Mouse (Mus musculus): ENCODE measurements at regions not wholly inside any gene's neighbourhood (a gene's known extent, or its start where the extent isn't known, plus 50 kb on each side); places are given as distances from the start of the nearest gene placed in this dataset.

DNA sequence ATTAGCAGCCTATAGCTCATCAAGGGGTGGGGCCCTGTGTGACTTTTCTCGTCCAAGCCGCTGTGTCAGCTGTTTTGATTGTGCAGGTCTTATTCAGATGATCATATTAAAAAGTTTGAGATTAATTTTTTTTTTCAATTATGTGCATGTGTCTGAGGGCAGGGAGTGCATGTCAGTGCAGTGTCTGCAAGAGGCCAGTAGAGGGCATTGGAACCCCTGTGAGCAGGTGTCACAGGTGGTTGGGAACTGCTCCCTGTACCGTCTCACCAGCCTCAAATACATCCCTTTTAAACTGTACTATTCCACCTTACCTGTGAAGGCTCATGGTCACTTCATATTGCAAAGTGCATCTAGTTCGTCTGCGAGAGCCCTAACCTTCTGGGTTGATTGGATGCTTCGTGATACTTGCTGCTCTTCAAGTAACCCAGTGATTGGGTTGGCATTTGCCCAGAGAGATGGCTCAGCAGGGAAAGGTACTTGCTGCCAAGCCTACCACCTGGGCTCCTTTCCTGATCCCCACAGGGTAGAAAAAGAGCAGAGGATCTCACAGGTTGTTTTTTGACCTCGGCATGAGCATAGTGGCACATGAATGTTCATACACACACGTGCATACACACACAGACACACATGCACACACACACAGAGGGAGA is 178.3 kb upstream of the Fam19a5 start:
- in situ Hi-C loops (cut with MboI, MseI), result no loop called here

- in situ Hi-C loops (cut with MboI, MseI), result no loop called here
Observed at GRCm38 (mm10) chr15:87367381-87367780, 176.7 kb upstream of the Fam19a5 start.

- in situ Hi-C loops (cut with MboI, MseI), result no loop called here
Observed at GRCm38 (mm10) chr15:87369381-87369780, 174.7 kb upstream of the Fam19a5 start.

GRCm38 (mm10) chr15:87369836-87370235 is 174.3 kb upstream of the Fam19a5 start:
- in situ Hi-C loops (cut with MboI, MseI), result no loop called here

GRCm38 (mm10) chr15:87370761-87371160 is 173.3 kb upstream of the Fam19a5 start:
- in situ Hi-C loops (cut with MboI, MseI), result no loop called here

- in situ Hi-C loops (cut with MboI, MseI), result no loop called here
Observed at GRCm38 (mm10) chr15:87374670-87375069, 169.4 kb upstream of the Fam19a5 start.

DNA sequence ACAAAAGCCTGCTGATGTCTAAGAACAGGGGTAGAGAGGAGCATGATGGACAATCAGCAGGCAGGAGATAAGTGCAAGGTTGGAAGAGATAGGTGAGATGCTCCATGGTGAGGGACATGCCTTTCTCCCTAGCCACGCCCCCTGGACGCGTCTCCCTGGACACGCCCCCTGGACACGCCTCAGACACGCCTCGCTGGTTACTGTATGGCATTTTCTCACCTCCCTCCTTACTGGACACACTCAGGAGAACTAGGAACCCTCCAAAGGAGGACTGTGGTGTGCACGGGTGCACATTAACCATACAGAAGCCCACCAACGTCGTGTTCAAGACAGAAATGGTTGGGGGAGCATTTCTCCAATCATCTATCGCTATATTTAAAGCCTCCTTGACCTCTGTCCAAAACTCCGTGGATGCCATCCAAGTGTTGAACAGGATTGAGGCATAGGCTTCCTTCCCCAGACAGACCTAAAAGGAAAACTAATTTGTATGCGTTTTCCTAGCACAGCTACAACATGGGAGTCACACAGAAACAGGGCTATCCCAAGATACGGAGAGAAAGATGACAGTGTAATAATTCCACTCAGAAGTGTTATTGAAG is 168.4 kb upstream of the Fam19a5 start:
- in situ Hi-C loops (cut with MboI, MseI), result no loop called here

- in situ Hi-C loops (cut with MboI, MseI), result no loop called here
Observed at GRCm38 (mm10) chr15:87383551-87384265, 160.4 kb upstream of the Fam19a5 start.

- in situ Hi-C loops (cut with MboI, MseI), result no loop called here
Observed at GRCm38 (mm10) chr15:87384279-87385066, 159.6 kb upstream of the Fam19a5 start.

DNA sequence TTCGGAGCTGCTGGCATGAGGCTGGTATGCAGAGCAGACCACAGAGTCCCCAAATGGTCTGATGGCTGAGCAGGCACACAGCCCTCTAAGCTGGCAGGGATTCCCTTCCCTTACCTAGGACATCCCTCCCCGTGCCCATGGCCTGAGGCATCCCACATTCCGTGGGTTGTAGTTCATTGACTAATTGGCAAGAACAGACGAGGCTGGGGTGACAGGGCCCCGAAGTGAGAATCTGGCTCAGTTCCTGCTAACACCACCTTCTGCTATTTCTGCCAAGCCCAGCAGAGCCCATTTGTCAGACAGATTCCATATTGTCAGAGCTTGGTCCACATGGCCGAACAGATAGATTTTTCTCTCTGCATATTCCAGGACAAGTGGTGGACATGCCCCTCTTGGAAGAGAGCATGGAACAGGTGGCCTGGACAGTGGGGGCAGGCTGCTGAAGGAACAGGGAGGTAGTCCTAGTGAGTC is 157.6 kb upstream of the Fam19a5 start:
- in situ Hi-C loops (cut with MboI, MseI), result no loop called here

GRCm38 (mm10) chr15:87391395-87391794 is 152.7 kb upstream of the Fam19a5 start:
- in situ Hi-C loops (cut with MboI, MseI), result no loop called here

DNA sequence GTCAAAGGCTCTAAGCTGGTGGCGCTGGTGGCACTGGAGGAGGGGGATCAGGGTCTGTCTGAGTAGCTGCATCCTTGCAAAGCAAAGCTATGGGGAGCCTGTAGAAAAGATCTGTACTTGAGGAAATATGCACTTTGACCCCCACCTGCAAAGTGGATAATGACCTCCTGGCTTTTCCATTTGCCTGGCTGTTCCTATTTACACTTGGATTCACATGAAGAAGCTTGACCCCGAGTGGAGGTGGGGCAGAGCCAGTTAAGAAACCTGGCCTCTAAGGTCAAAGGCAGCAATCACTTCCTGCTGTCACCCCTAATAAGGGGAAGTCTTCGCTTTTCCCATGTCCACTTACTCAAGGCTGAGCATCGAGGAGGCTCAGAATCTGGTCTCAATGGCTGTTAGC is 145.7 kb upstream of the Fam19a5 start:
- in situ Hi-C loops (cut with MboI, MseI), result no loop called here

DNA sequence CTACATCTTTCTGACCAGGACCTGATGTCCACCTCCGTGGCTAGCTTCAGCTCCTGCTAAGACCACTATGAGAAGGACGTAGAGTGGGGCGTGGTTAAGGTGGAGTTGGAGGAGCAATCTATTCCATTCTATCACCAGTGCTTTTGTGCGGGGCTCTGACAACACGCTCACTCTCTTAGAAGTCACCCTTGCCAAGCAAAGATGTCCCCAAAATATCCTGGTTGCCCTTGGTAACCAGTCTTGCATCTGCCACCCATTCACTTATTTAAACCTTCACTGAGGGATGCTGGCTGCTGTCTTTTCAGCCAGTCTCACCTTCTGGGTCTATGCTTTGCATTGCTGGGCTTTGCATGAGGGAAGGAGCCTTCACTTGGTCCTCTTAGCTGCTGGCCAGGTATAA is 138.4 kb upstream of the Fam19a5 start:
- in situ Hi-C loops (cut with MboI, MseI), result no loop called here

- in situ Hi-C loops (cut with MboI, MseI), result no loop called here
Observed at GRCm38 (mm10) chr15:87411978-87412377, 132.1 kb upstream of the Fam19a5 start.

GRCm38 (mm10) chr15:87415996-87416395 is 128.1 kb upstream of the Fam19a5 start:
- in situ Hi-C loops (cut with MboI, MseI), result no loop called here

GRCm38 (mm10) chr15:87421743-87422142 is 122.4 kb upstream of the Fam19a5 start:
- in situ Hi-C loops (cut with MboI, MseI), result no loop called here

GRCm38 (mm10) chr15:87433306-87433705 is 110.8 kb upstream of the Fam19a5 start:
- in situ Hi-C loops (cut with MboI, MseI), result no loop called here

DNA sequence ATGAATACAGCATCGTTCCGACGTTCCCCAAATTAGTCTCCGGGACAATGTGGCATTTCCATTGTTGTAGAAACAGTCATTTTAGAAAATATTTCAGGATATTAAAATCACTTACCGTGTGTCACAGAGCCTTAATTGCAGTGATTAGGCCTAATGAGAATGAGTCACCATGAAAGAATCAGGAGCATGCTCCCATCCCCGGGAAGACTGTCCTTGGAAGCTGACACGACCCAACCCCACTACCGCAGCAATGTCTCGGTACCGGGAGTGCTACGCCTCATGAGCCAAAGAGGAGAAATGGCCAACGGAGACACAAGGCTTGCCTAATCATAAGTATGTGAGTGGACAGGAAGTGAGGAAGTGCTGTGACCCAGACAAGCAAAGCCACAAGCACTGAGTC is 110.2 kb upstream of the Fam19a5 start:
- in situ Hi-C loops (cut with MboI, MseI), result no loop called here

- in situ Hi-C loops (cut with MboI, MseI), result no loop called here
Observed at GRCm38 (mm10) chr15:87435566-87435965, 108.5 kb upstream of the Fam19a5 start.

- in situ Hi-C loops (cut with MboI, MseI), result no loop called here
Observed at GRCm38 (mm10) chr15:87437611-87438010, 106.5 kb upstream of the Fam19a5 start.

DNA sequence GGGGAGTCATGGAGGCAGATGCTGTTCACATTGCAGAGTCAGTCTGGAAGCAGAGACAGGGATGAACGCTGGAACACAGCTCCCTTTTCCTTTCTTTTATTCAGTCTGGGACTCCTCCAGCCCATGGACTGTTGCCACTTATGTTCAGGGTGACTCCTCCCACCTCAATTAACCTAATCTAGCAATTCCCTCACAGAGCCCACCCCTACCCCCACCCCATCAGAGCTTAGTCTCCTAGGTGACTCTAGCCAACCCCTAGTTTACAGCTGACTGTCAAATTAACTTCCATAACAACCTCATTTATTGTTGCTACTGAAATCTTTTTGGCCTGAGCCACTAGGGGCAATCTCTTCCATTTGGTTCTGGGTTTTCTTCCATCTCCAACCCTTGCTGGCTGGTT is 85.2 kb upstream of the Fam19a5 start:
- in situ Hi-C loops (cut with MboI, MseI), result no loop called here

DNA sequence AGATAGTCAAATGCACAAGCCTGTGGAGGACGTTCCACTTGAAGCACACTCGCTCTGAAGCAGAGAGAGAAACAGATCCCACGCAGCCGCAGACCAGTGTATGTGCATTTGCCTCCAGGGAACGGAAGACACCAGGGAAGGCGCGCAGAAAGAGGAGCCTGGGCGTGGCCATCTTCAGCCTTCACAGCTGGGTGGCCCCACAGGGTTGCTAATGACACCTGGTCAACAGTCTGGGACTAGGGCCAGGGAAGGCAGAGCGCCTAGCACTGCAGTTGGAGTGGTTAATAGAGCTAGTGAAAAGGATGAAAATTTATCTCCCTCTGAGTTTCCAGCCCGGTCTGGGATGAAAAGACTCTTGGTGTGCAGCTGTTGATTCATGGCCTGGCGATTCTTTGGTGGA is 67.9 kb upstream of the Fam19a5 start:
- in situ Hi-C loops (cut with MboI, MseI), result no loop called here

All from regulatory T cell (primary cell).